Mouse (Mus musculus): ENCODE measurements around the gene Rex1bd.
A peak's percentile ranks its signal among the peaks of the same experiment; 100 is the strongest.

- TF ChIP-seq POLR2A (IDR thresholded peaks at IDR 0.05; ENCODE audit: borderline replicate concordance, insufficient read depth, low read length) (peak; percentile 67), CTCF (IDR thresholded peaks at IDR 0.05; ENCODE audit: borderline replicate concordance, insufficient read depth, low read depth, low read length) (no peak)
Measured at GRCm38 (mm10) chr8:70539077-70539813, 32.7 kb upstream of the Rex1bd start, which contains the start of gene Ell.
